Mouse (Mus musculus) right cerebral cortex, postnatal 14 days (tissue): Measurements from ENCODE around the gene Zcwpw1.
"Not testable (repeated sequence)": the region's sequence is repeated elsewhere in the genome, so short reads cannot be mapped to it uniquely, and the experiment has no call there.

ENCODE experiments used
- DNase-seq: peaks from one replicate; pipeline ENCODE4 v3.0.0; 2022

Zcwpw1 gene

GRCm38 (mm10) chr5:137787151-137787928, at the start of gene Zcwpw1, which contains the start of gene Mepce:
Zcwpw1 (plus strand) TSS chr5:137787798.
Mepce (minus strand) TSS chr5:137787655.
- peak; percentile 95 for DNase-seq

DNA sequence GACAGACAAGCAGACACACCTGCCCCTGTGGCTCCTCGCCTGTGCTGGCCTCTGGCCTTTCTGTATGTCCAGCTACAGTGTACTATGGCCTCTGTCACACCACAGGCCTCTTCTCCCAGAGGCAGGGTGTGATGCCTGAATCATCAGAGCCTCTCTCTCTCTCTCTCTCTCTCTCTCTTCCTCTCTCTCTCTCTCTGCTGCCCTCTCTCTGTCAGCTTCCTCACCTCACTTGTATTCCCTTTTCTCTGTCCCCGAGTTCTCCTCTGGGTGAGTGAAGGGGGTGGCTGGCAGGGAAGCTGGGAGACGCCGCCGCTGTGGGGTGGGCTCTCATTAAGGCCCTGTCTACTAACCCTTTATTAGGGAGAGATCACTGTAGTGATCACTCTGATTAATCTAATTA, 49.1 kb upstream of the Zcwpw1 start:
- no peak for DNase-seq

GRCm38 (mm10) chr5:137739471-137739870, 48.1 kb upstream of the Zcwpw1 start:
- no peak for DNase-seq

GRCm38 (mm10) chr5:137740506-137740905, 47.1 kb upstream of the Zcwpw1 start:
- no peak for DNase-seq

GRCm38 (mm10) chr5:137741023-137741931, 46.3 kb upstream of the Zcwpw1 start, which contains the start of gene Nyap1:
Nyap1 (minus strand) TSS chr5:137741607.
- peak; percentile 82 for DNase-seq

- no peak for DNase-seq
These were observed 45.5 kb upstream of the Zcwpw1 start for GRCm38 (mm10) chr5:137742048-137742447.

DNA sequence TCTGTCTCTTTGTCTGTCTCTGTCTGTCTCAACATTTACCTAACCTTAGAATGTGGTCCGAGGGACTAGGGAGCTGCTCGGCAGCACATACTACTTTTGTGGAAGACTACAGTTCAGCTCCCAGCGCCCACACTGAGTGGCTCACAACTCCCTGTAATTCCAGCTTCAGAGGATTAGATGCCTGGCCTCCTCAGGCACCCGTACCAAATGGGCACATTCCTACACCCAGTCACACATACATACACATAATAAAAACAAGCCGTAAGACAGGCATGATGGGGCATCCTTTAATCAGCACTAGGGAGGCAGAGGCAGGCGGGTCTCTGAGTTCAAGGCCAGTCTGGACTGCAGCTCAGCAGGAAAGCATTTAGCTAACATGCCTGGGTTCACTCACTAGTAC, 44.8 kb upstream of the Zcwpw1 start:
- DNase-seq, result no peak

- DNase-seq, result no peak
These were observed 43.4 kb upstream of the Zcwpw1 start for GRCm38 (mm10) chr5:137744197-137744596.

GRCm38 (mm10) chr5:137745214-137746171, 42.1 kb upstream of the Zcwpw1 start, which contains the start of gene Tsc22d4:
Tsc22d4 (plus strand) TSS chr5:137745730.
- peak; percentile 87 for DNase-seq

GRCm38 (mm10) chr5:137746282-137746850, 41.2 kb upstream of the Zcwpw1 start:
- peak; percentile 56 for DNase-seq

- DNase-seq, result no peak
These were observed 40.7 kb upstream of the Zcwpw1 start for GRCm38 (mm10) chr5:137746851-137747325.

- DNase-seq, result peak; percentile 42
These were observed 40.2 kb upstream of the Zcwpw1 start for GRCm38 (mm10) chr5:137747326-137747961.

DNA sequence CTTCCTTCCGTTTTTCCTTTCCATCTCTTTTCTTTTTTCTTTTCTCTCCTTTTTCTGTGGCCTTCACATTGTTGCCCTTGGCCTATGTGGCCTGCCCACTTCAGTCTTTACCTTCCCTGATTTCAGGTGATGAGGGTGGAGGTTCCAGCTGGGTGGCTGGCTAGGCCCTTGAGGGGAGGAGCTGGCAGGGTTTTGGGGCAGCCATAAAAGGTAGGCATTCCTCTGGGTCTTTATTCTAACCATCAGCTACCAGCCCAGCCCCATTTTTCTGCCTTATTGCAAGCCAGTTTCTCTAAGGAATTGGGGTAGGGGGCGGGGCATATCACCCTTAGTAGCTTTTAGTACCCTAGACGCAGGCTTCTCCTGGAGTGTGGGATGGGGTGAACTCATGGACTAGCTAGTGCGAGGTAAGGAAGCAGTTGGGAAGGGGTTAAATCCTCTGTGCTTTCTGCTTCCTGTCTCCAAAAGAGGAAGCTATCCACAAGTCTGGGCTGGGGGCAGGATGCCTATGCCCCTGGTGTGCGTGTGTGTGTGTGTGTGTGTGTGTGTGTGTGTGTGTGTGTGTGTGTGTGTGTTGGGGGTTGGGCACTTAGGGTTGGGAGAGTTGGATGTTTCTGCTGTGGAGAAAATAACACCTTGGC, 39.3 kb upstream of the Zcwpw1 start:
- no peak for DNase-seq

GRCm38 (mm10) chr5:137749196-137749836, 38.3 kb upstream of the Zcwpw1 start:
- no peak for DNase-seq

GRCm38 (mm10) chr5:137750212-137750611, 37.4 kb upstream of the Zcwpw1 start:
- DNase-seq, result not testable (repeated sequence)

- DNase-seq, result no peak
These were observed 36.2 kb upstream of the Zcwpw1 start for GRCm38 (mm10) chr5:137751221-137751887.

DNA sequence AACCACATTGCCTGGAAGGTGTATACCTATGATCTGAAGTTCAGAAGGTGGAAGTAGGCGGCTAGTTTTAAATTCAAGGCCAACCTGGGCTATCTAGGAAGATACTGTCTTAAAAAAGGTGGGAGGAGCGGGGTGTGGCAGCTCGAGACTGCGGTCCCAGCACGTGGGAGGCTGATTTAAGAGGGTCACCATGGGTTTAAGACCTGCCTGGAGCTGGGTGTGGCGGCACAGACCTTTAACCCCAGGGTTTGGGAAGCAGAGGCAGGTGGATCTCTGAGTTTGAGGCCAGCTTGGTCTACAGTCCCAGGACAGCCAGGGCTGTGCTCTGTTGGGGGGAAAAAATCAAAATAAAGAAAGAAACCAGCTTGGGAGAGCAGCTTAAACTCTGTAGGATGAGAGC, 35.6 kb upstream of the Zcwpw1 start:
- no peak for DNase-seq

- no peak for DNase-seq
These were observed 34.3 kb upstream of the Zcwpw1 start for GRCm38 (mm10) chr5:137753111-137753832.

DNA sequence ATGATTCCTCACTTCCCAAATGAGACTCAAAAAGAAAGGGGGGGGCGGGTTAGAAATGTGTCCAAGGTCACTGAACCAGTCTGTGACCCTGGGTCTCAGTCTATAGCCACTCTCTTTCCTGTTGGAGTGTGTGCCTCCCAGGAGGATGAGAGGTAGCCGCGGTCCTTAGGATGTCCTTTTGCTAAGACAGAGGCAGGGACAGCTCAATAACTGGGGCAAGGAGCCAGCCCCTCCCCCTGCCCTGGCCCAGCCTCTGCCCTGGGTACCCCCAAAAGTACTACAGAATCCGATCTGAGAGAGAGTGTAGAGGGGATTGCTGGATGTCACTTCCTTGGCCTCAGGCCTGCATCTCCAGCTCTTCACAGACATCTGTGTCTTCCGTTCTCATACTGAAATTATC, 32.2 kb upstream of the Zcwpw1 start:
- DNase-seq, result no peak
